Mouse (Mus musculus): ENCODE results near the gene Eya4. TPM values are rescaled to one million over a fixed set of nuclear protein-coding genes. Genes with fewer than 3 reads are reported as not detected.

Eya4 gene
- total and polyA plus RNA-seq, 2 experiments from 2014 or later: 0.48 to 0.95 TPM

- ATAC-seq (no peak), DNase-seq (no peak)
- 71% methylated on average over 8 of the region's 8 CpGs for WGBS
- Histone ChIP-seq H3K4me3 (ENCODE audit: low read depth, low read length) (no peak overlapping the region), H3K27me3 (ENCODE audit: insufficient read depth, low read length) (no peaks in the 10 kb centered on the region), H3K4me1 (ENCODE audit: insufficient read depth) (no peaks in the 10 kb centered on the region), H3K9me3 (ENCODE audit: low read length) (no peaks in the 10 kb centered on the region), H3K4me2 (ENCODE audit: low read depth) (no peak overlapping the region), H3K9ac (no peak overlapping the region), H3K27ac (ENCODE audit: low read depth, low read length) (no peak overlapping the region), H3K36me3 (ENCODE audit: insufficient read depth) (no peaks in the 10 kb centered on the region)
- no peak for TF ChIP-seq CTCF (IDR thresholded peaks at IDR 0.05; ENCODE audit: low read depth)
These were observed 297.1 kb downstream of the Eya4 start for GRCm38 (mm10) chr10:23053379-23053915.

Data from forebrain, postnatal 0 days (tissue).